ENCODE assay signal across 9 mouse cellular contexts in genomic region chr11:74376847-74377246, GRCm38 (mm10). TPM values are rescaled to one million over a fixed set of nuclear protein-coding genes. Genes with fewer than 3 reads are reported as not detected.
DNase-seq lines count a peak whose midpoint lies in the region; TF ChIP-seq lines count a peak whose summit lies in the region.
"Had no signal": no experiment of that assay in that cellular context is flagged by ENCODE, and none has a peak within 500 bp of the region (broad histone marks: within the 10 kb centered on the region; RNA-seq: fewer than 3 reads in every experiment).

No protein-coding gene starts in this region.

- dilution Hi-C loops in CH12.LX (cut with MboI; ENCODE audit: extremely low pct_ligation_motif_present, extremely low pct_unique_long_range_greater_than_20kb, low sequenced_read_pairs), result no loop called here

- no peak overlapping the region for H3K9ac ChIP-seq in CH12.LX (ENCODE audit: insufficient read depth, low read depth)
- H3K9ac ChIP-seq in heart, adult 2 months (ENCODE audit: low read depth, low read length), result no peak overlapping the region

- in situ Hi-C loops in CH12.LX (cut with MboI; ENCODE audit: low pct_ligation_motif_present, low pct_unique_long_range_greater_than_20kb, low sequenced_read_pairs), result loop anchor here (10.0 to 25.0 kb wide), 3 partner anchors 158 to 460 kb away; partner anchors contain the start of genes Mnt, Olfr139 and Olfr399

- peak; percentile 82 for DNase-seq in CH12.LX (ENCODE audit: extremely low read depth)
- DNase-seq in MEL-GATA-1-ER (ENCODE audit: extremely low read depth, low read depth), result peak; percentile 36
- DNase-seq in cerebellum, postnatal 36 days, result peak; percentile 53 to 57
- DNase-seq in heart, adult 2 months, result peak in 1 of 2 experiments; percentile 22
- peak; percentile 70 for DNase-seq in kidney, postnatal 10 days
- DNase-seq in lung, adult 2 months, result no peak
- DNase-seq in retina, postnatal 7 days (ENCODE audit: low read depth, low spot score), result peak; percentile 43

- TF ChIP-seq POLR2A in CH12.LX (IDR thresholded peaks at IDR 0.05; ENCODE audit: low read depth, low read length), result no peak
- no peak for TF ChIP-seq POLR2A in heart, adult 2 months (IDR thresholded peaks at IDR 0.05; ENCODE audit: insufficient read depth, low read depth, low read length)
- TF ChIP-seq POLR2A in lung, adult 2 months (IDR thresholded peaks at IDR 0.05; ENCODE audit: borderline replicate concordance, extremely low read depth, low read depth, low read length), result no peak

- no peak overlapping the region for H3K27ac ChIP-seq in CH12.LX (ENCODE audit: insufficient read depth, low read depth)
- no peak overlapping the region for H3K27ac ChIP-seq in heart, adult 2 months

- no peaks in the 10 kb centered on the region for H3K79me2 ChIP-seq in CH12.LX (replicated peaks; ENCODE audit: control insufficient read depth, extremely low read depth, insufficient read depth, poor library complexity, severe bottlenecking)
- no peaks in the 10 kb centered on the region for H3K79me2 ChIP-seq in heart, adult 2 months (replicated peaks; ENCODE audit: control insufficient read depth, insufficient read depth, low read length)

- peaks cover 2 to 23% of the 10 kb centered on the region in 2 experiments; a peak in 2 of 4 replicates for H3K4me1 ChIP-seq in CH12.LX (ENCODE audit: control insufficient read depth in 1 of 2, insufficient read depth in 2 of 2)
- no peaks in the 10 kb centered on the region for H3K4me1 ChIP-seq in heart, adult 2 months (ENCODE audit: control insufficient read depth, insufficient read depth, low read length)
- H3K4me1 ChIP-seq in lung, adult 2 months (ENCODE audit: control insufficient read depth, insufficient read depth, low read length), result no peaks in the 10 kb centered on the region

- 69% methylated on average over 3 of the region's 3 CpGs for WGBS in heart, adult 2 months
- 79% methylated on average over 3 of the region's 3 CpGs for WGBS in lung, adult 2 months

- no peak overlapping the region for H3K4me3 ChIP-seq in CH12.LX (replicated peaks in 1 of 3; ENCODE audit: low read depth in 2 of 3, low read length in 2 of 3, poor library complexity in 1 of 3)
- no peak overlapping the region for H3K4me3 ChIP-seq in heart, adult 2 months
- no peak overlapping the region for H3K4me3 ChIP-seq in lung, adult 2 months (replicated peaks; ENCODE audit: extremely low read depth, low read depth, low read length)

- intact Hi-C loops in heart, adult 2 months (cut with DNase I), result loop anchor here (1.0 to 2.0 kb wide), 2 partner anchors 149 to 170 kb away; no protein-coding TSS in a partner anchor

- no peak overlapping the region for H3K4me2 ChIP-seq in CH12.LX (ENCODE audit: insufficient read depth, low read depth, poor library complexity, severe bottlenecking)

- no peaks in the 10 kb centered on the region for H3K9me3 ChIP-seq in CH12.LX (replicated peaks; ENCODE audit: low read length)

- TF ChIP-seq RAD21 in CH12.LX (IDR thresholded peaks at IDR 0.05; ENCODE audit: low read depth, low read length), result peak; percentile 98

- peak; percentile 62 to 98 for TF ChIP-seq CTCF in CH12.LX (conservative IDR thresholded peaks at IDR 0.05 in 1 of 2, IDR thresholded peaks at IDR 0.05 in 1 of 2; ENCODE audit: low read depth in 2 of 2, low read length in 2 of 2)
- peak; percentile 82 for TF ChIP-seq CTCF in heart, adult 2 months (IDR thresholded peaks at IDR 0.05)
- peak; percentile 47 for TF ChIP-seq CTCF in lung, adult 2 months (IDR thresholded peaks at IDR 0.05; ENCODE audit: insufficient read depth, low read length)

- TF ChIP-seq EP300 in CH12.LX (IDR thresholded peaks at IDR 0.05; ENCODE audit: low read length), result no peak
- TF ChIP-seq EP300 in heart, adult 2 months (IDR thresholded peaks at IDR 0.05; ENCODE audit: insufficient read depth, low read depth, low read length), result peak; percentile 69

- H3K27me3 ChIP-seq in CH12.LX (replicated peaks), result peaks cover 4% of the 10 kb centered on the region
- no peaks in the 10 kb centered on the region for H3K27me3 ChIP-seq in heart, adult 2 months (ENCODE audit: control insufficient read depth, insufficient read depth, low read length)

- H3K36me3 ChIP-seq in CH12.LX (replicated peaks in 1 of 2; ENCODE audit: control insufficient read depth in 1 of 2, insufficient read depth in 1 of 2, low read length in 1 of 2), result no peaks in the 10 kb centered on the region
- H3K36me3 ChIP-seq in heart, adult 2 months (ENCODE audit: control insufficient read depth, insufficient read depth, low read length), result no peaks in the 10 kb centered on the region

TF ChIP-seq in CH12.LX, 34 proteins besides CTCF, POLR2A, EP300 and RAD21:
- TF ChIP-seq ZC3H11A (IDR thresholded peaks at IDR 0.05; ENCODE audit: low read depth, low read length) (peak; percentile 98), ZNF384 (IDR thresholded peaks at IDR 0.05; ENCODE audit: low read depth, low read length) (no peak), SMC3 (IDR thresholded peaks at IDR 0.05; ENCODE audit: low read depth, low read length) (peak; percentile 99), MYC (IDR thresholded peaks at IDR 0.05; ENCODE audit: low read depth, low read length) (peak; percentile 34; the same call in 1 of the 2 replicates)
TF ChIP-seq in CH12.LX: peak in this region for 3.

RNA-seq across cellular contexts. Expression of gene Olfr412, which starts 15.0 kb away (rescaled TPM):
- total RNA-seq in CH12.LX (2012; rRNA removed), result not detected in 2 replicates
- total RNA-seq in CH12.LX (2014; rRNA removed), result not detected in 2 replicates
- not detected in 2 replicates for polyA plus RNA-seq in CH12.LX (2012; ENCODE audit: insufficient read length, low read depth)
- not detected for total RNA-seq in heart, adult 2 months (2021)
- polyA plus RNA-seq in heart, adult 2 months (2012; rRNA removed), result not detected in 2 replicates
- not detected in 2 replicates for polyA plus RNA-seq in lung, adult 2 months (2012; rRNA removed)
- total RNA-seq: left cerebral cortex, adult 8-10 months had no signal
- polyA plus RNA-seq: testis, adult 2 months had no signal

RNA-seq across cellular contexts. Expression of gene Olfr411, which starts 24.4 kb away (rescaled TPM):
- total RNA-seq in CH12.LX (2012; rRNA removed) (not detected in 2 replicates), CH12.LX (2014; rRNA removed) (not detected in 2 replicates)
- not detected in 2 replicates for polyA plus RNA-seq in CH12.LX (2012; ENCODE audit: insufficient read length, low read depth)
- not detected for total RNA-seq in heart, adult 2 months (2021)
- not detected in 2 replicates for polyA plus RNA-seq in heart, adult 2 months (2012; rRNA removed)
- not detected in 2 replicates for polyA plus RNA-seq in lung, adult 2 months (2012; rRNA removed)
- total RNA-seq: left cerebral cortex, adult 8-10 months had no signal
- polyA plus RNA-seq: testis, adult 2 months had no signal

RNA-seq across cellular contexts. Expression of gene Olfr410, which starts 39.0 kb away (rescaled TPM):
- total RNA-seq in CH12.LX (2012; rRNA removed) (not detected in 2 replicates), CH12.LX (2014; rRNA removed) (not detected in 2 replicates)
- polyA plus RNA-seq in CH12.LX (2012; ENCODE audit: insufficient read length, low read depth), result not detected in 2 replicates
- not detected for total RNA-seq in heart, adult 2 months (2021)
- polyA plus RNA-seq in heart, adult 2 months (2012; rRNA removed), result not detected in 2 replicates
- not detected in 2 replicates for polyA plus RNA-seq in lung, adult 2 months (2012; rRNA removed)
- total RNA-seq: left cerebral cortex, adult 8-10 months had no signal
- polyA plus RNA-seq: testis, adult 2 months had no signal
